Mouse (Mus musculus) bone marrow macrophage, adult 2 months (primary cell): Measurements from ENCODE around the gene C1qb.

ENCODE experiments used
- CTCF ChIP-seq: IDR thresholded peaks from 2 replicates; pipeline ENCODE4 v1.5.1; 2012; ENCODE audit warnings: low read depth, mild to moderate bottlenecking, low read length, moderate library complexity
- POLR2A ChIP-seq: IDR thresholded peaks from 2 replicates; pipeline ENCODE4 v1.6.1; 2012; ENCODE audit warnings: mild to moderate bottlenecking, low read depth, low read length, borderline replicate concordance

DNA sequence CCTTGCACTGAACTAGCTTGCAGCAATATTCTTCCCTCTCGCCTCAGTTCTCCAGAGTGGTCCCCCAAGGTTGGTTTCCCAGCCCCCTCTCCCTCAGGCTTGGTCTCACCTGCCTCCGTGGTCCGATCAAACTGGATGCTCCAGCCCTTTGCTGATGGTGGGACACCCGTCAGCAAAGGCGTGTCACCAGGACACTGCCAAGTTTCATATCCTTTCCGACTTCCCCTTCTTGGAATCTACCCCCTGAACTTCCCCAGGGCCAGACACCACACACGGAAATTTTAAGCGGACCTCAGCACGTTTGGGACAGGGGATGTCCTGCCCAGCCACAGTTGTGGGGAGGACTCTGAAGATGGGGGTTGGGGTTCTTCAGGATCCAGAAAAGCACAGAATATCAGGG lies 12.7 kb upstream of the C1qb start, which contains the start of gene C1qa:
- TF ChIP-seq POLR2A = no peak
- no peak for TF ChIP-seq CTCF
